Mouse (Mus musculus): Measurements from ENCODE around the gene Smyd4. TPM values are rescaled to one million over a fixed set of nuclear protein-coding genes. Genes with fewer than 3 reads are reported as not detected.

The Smyd4 gene
- polyA plus RNA-seq, 1 experiment = 7.3 TPM

DNA sequence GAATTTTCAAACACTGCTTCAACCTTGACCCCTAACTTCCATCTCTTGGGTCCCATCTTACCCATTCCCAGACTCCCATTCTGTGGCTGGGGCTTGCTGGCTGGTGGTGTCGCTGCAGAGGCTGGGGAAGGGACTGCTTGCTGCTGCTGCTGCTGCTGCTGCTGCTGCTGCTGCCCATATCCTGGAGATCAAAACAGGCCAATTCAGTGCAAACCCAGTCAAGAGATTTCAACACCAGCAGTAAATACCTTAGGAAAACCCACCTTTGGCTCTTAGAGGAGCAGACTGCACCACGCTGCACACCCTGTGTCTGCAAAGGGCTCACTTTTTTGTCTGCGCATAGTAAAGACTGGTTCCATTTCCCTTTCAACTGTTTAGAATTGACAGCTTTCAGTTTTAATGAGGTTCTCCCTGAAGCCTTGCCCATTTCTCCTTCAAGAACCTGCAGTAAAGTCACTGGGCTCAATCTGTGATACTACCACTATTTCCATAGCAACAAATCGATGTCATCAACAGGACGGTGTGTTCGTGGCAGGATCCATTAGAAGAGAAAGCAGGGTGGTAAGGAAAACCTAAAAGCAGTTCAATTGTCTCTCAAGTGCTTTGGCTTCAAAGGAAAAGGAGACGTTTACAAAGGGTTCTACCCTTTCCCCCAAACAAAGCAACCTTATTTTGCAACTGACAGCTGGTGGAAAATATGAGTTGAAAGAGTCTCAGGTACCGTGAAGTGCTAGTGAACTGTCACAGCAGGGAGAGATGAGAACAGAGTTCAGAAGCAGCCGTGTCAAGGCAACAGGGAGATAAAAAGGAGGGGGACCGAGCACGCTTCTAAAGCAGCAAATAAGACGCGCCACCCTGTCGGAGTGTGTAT lies 29.6 kb upstream of the Smyd4 start:
- peaks cover 7% of the 10 kb centered on the region; the same call in 1 of the 2 replicates for H3K4me1 ChIP-seq (ENCODE audit: control insufficient read depth, insufficient read depth, low read length)
- H3K27ac ChIP-seq (ENCODE audit: insufficient read depth, low read length) = no peak overlapping the region
- H3K4me3 ChIP-seq (ENCODE audit: insufficient read depth, low read length) = no peak overlapping the region
- no peak for TF ChIP-seq CTCF (IDR thresholded peaks at IDR 0.05; ENCODE audit: borderline replicate concordance, insufficient read depth, low read length)
- TF ChIP-seq POLR2A (IDR thresholded peaks at IDR 0.05; ENCODE audit: low read depth, low read length) = no peak

DNA sequence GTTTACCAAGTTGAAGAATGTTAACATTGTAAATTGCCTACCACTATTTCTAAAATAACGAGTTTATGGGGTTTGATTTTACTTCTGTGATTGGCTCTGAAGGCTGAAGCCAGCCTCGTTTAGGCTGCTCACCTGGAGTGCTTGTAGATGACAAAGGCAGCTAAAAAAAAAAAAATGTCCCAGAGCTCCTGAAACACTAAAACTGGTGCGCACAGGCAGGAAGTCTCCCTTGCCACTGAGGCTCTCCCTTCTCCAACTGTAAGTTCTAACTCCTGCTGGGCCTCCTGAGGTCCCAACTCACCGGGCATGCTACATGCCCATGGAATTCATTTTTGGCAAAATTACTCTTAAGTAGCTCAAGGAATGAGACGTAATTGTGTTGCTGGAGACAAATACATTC lies 29.0 kb upstream of the Smyd4 start:
- Histone ChIP-seq H3K4me1 (ENCODE audit: control insufficient read depth, insufficient read depth, low read length) (peaks cover 5% of the 10 kb centered on the region; the same call in 1 of the 2 replicates), H3K27ac (ENCODE audit: insufficient read depth, low read length) (no peak overlapping the region), H3K4me3 (ENCODE audit: insufficient read depth, low read length) (no peak overlapping the region)
- TF ChIP-seq POLR2A (IDR thresholded peaks at IDR 0.05; ENCODE audit: low read depth, low read length) (no peak), CTCF (IDR thresholded peaks at IDR 0.05; ENCODE audit: borderline replicate concordance, insufficient read depth, low read length) (no peak)

DNA sequence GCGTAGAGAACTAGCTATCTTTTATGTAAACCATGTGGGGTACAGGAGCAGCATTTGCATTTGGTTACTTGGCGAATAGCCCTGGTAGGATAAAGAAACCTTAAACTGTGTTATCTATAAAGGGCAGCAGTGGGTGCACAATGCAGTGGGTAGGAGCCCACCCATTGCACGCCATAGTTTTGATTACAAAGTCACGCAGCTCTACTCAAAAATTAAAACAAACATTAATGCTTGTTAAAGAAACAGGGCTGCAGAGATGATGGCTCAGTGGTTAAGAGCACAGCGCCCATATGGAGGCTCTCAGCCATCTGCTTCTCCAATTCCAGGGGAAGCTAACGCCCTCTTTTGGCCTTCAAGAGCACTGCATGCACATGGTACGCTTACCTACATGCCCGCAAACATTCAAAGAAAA lies 24.9 kb upstream of the Smyd4 start:
- no peak for TF ChIP-seq CTCF (IDR thresholded peaks at IDR 0.05; ENCODE audit: borderline replicate concordance, insufficient read depth, low read length)
- TF ChIP-seq POLR2A (IDR thresholded peaks at IDR 0.05; ENCODE audit: low read depth, low read length) = no peak
- H3K27ac ChIP-seq (ENCODE audit: insufficient read depth, low read length) = no peak overlapping the region

DNA sequence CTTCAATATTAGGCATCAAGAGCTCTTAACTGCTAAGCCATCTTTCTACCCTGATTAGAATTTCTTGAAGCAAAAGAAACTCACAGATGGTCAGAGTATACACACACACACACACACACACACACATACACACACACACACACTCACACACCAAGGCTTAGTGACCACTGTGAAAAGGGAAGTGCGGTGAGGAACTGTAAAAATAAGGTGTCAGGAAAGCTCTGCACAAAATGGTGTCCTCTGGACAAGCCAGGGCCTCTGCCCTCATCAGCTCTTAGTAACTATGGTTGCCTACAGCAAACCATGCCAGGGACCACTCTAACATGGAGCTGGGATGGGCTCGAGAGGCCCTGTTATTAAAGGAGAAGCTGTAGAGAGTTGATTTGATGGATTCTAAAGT lies 23.8 kb upstream of the Smyd4 start:
- Histone ChIP-seq H3K4me1 (ENCODE audit: control insufficient read depth, insufficient read depth, low read length) (peaks cover 2% of the 10 kb centered on the region; the same call in 1 of the 2 replicates), H3K4me3 (ENCODE audit: insufficient read depth, low read length) (no peak overlapping the region), H3K27ac (ENCODE audit: insufficient read depth, low read length) (no peak overlapping the region)
- TF ChIP-seq CTCF (IDR thresholded peaks at IDR 0.05; ENCODE audit: borderline replicate concordance, insufficient read depth, low read length) (no peak), POLR2A (IDR thresholded peaks at IDR 0.05; ENCODE audit: low read depth, low read length) (no peak)

More for the DNA sequence above, 24.9 kb upstream of the Smyd4 start:
- Histone ChIP-seq H3K4me1 (ENCODE audit: control insufficient read depth, insufficient read depth, low read length) (peaks cover 2% of the 10 kb centered on the region; the same call in 1 of the 2 replicates), H3K4me3 (ENCODE audit: insufficient read depth, low read length) (no peak overlapping the region)

DNA sequence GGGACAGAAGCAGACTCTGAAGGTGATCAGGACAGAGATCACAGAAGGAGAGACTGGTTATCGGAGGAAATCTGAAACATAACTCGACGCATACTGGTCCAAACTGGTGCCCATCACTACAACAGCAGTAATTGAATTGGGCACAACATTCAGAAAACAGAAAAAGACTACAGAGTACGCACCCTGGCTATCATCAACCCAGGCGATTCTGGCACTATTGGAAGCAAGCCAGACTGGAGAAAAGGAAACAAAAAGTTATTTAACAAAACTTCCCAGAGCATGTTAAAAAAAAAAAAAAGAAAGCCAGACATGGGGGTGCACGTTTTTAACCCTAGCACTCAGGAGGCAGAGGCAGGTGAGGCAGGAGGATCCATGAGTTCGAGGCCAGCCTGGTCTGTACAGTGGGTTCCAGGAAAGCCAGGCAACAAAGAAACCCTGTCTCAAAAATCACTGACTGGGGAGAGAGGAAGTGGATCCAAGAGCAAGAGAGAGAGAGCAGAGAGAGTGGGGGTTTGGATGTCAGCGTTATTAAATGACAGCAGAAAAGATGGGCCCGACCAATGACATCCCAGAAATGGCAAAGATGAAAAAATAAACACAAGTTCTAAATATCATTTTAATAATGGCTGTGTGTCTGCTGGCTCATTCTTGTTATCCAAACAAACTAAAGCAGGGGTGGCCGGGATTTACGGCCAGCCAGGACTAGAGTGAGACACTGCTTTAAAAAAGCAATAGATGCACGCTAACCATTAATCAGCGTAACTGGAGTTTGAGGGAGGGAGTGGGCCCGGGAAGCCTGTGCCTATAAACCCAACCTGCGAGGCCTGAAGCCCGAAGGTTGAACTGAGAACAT lies 22.9 kb upstream of the Smyd4 start:
- Histone ChIP-seq H3K4me3 (ENCODE audit: insufficient read depth, low read length) (no peak overlapping the region), H3K4me1 (ENCODE audit: control insufficient read depth, insufficient read depth, low read length) (peaks cover 2% of the 10 kb centered on the region; the same call in 1 of the 2 replicates), H3K27ac (ENCODE audit: insufficient read depth, low read length) (no peak overlapping the region)
- TF ChIP-seq POLR2A (IDR thresholded peaks at IDR 0.05; ENCODE audit: low read depth, low read length) = no peak
- TF ChIP-seq CTCF (IDR thresholded peaks at IDR 0.05; ENCODE audit: borderline replicate concordance, insufficient read depth, low read length) = no peak

DNA sequence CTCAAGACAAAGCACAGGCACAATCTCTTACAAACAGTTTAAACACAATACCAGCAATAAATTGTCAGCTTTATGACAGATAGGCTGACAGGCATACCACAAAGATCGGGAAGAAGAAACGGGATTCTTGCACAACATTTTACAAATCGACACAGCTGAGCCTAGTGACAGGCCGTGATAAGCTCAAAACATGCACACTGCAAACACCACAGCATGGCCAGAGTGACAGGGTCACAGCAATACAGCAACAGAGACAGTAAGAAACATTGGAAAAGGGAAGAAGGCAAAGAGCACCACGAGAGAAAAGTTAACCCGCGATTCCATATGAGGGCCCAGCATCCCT lies 22.3 kb upstream of the Smyd4 start:
- Histone ChIP-seq H3K4me1 (ENCODE audit: control insufficient read depth, insufficient read depth, low read length) (peaks cover 2% of the 10 kb centered on the region; the same call in 1 of the 2 replicates), H3K4me3 (ENCODE audit: insufficient read depth, low read length) (no peak overlapping the region), H3K27ac (ENCODE audit: insufficient read depth, low read length) (no peak overlapping the region)
- TF ChIP-seq CTCF (IDR thresholded peaks at IDR 0.05; ENCODE audit: borderline replicate concordance, insufficient read depth, low read length) = no peak
- no peak for TF ChIP-seq POLR2A (IDR thresholded peaks at IDR 0.05; ENCODE audit: low read depth, low read length)

DNA sequence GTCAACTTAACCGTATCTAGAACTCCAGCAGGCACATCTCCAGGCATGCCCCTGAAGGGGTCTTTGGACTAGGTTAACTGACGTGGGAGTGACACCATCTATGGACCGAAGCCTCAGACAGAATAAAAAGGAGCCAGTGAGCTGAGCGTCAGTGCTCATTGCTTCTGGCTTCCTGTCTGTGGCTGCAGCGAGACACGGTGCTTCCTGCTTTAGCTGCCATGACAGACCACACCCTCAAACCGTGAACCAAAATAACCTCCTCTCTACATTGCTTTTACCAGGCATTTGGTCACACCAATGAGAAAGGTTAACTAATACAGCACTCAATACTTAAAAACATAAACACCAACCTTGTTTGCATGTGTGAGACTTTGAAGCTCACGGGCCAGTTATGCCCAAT lies 11.6 kb upstream of the Smyd4 start:
- Histone ChIP-seq H3K4me1 (ENCODE audit: control insufficient read depth, insufficient read depth, low read length) (no peaks in the 10 kb centered on the region), H3K27ac (ENCODE audit: insufficient read depth, low read length) (no peak overlapping the region), H3K4me3 (ENCODE audit: insufficient read depth, low read length) (no peak overlapping the region)
- no peak for TF ChIP-seq POLR2A (IDR thresholded peaks at IDR 0.05; ENCODE audit: low read depth, low read length)
- no peak for TF ChIP-seq CTCF (IDR thresholded peaks at IDR 0.05; ENCODE audit: borderline replicate concordance, insufficient read depth, low read length)

DNA sequence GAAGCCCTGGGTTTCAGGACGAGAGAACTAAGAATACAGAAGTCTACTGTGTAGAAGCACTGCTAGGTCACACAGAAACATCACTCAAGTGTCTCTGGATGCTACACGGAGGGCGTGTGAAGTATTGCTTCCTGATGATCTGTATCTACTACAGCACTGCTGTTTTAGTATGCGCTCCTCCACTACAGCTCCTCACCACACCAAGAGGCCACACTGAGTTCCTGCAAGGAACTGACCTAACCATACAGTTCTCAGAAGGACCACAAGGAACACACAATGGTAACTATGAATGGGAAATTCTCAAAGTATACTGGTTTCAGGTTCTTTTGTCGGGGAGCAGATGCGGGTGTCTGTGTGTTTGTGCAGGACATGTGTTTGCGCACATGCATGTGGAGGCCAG lies 11.0 kb upstream of the Smyd4 start:
- H3K4me3 ChIP-seq (ENCODE audit: insufficient read depth, low read length) = no peak overlapping the region
- no peak overlapping the region for H3K27ac ChIP-seq (ENCODE audit: insufficient read depth, low read length)
- no peak for TF ChIP-seq POLR2A (IDR thresholded peaks at IDR 0.05; ENCODE audit: low read depth, low read length)
- no peak for TF ChIP-seq CTCF (IDR thresholded peaks at IDR 0.05; ENCODE audit: borderline replicate concordance, insufficient read depth, low read length)
- no peaks in the 10 kb centered on the region for H3K4me1 ChIP-seq (ENCODE audit: control insufficient read depth, insufficient read depth, low read length)

DNA sequence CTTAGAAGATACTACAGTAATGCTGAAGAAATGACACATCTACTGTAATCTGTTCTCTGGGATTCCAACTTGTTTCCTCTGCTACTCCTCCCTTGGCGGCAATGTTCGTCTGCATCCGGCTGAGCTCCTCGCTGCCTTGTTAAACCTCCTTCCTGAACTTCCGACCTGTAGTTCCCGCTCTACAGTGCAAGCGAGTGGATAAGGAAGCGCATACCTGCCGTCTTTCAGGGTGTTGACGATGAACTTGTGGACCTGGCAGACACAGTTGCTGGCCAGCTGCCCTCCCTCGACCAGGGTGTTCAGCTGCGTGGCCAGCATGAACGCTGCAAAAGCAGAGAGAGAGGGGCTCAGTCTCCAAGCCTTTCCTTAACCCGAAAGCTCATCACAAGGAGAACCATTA lies 8.2 kb upstream of the Smyd4 start:
- no peak overlapping the region for H3K27ac ChIP-seq (ENCODE audit: insufficient read depth, low read length)
- H3K4me3 ChIP-seq (ENCODE audit: insufficient read depth, low read length) = no peak overlapping the region
- TF ChIP-seq POLR2A (IDR thresholded peaks at IDR 0.05; ENCODE audit: low read depth, low read length) (no peak), CTCF (IDR thresholded peaks at IDR 0.05; ENCODE audit: borderline replicate concordance, insufficient read depth, low read length) (no peak)
- H3K4me1 ChIP-seq (ENCODE audit: control insufficient read depth, insufficient read depth, low read length) = no peaks in the 10 kb centered on the region
